Mouse (Mus musculus): Measurements from ENCODE around the gene Ank3.

The Ank3 gene

DNA sequence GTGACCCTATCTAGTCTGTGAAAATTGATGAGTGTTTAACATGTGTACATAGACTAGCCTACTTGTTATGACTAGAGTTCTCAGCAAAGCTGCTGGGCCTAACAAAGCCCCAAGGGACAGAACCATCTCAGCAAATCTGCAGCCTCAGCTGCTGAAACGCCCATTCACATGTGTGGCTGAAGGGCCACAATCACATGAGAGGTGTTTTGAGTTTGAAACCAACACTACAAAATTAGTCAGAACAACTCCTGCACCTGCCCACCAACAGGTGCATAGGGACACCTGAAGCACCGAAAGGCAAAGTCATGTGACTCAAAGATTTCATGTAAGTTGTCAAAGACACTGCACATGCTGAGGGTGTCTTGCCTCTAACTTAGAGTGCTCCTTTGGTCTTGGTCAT is 656.7 kb downstream of the Ank3 start:
- no peak for DNase-seq (ENCODE audit: low spot score in 2 of 2)

- DNase-seq (ENCODE audit: low spot score in 2 of 2): no peak
These were observed 658.5 kb downstream of the Ank3 start for GRCm38 (mm10) chr10:70057064-70057463.

- no peak for DNase-seq (ENCODE audit: low spot score in 2 of 2)
These were observed 661.6 kb downstream of the Ank3 start for GRCm38 (mm10) chr10:70060021-70060688.

DNA sequence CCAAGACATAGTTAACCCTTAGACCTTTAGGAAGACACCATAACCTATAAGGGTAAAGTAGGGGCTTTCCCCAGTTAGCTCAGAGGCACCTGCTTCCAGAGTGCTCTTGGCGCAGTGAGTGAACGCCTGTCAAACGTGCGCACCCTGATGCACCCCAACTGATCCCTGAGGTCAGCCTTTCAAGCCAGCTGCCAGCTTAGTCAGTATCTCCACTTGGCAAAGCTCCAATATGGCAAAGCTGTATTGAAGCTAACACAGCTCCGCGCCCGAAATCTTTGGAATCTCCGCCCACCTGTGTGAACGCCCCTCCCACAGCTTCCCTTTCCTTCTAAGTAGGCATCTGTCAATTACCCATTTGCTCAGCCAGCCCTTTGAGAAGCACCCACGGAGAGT is 662.1 kb downstream of the Ank3 start:
- no peak for DNase-seq (ENCODE audit: low spot score in 2 of 2)

GRCm38 (mm10) chr10:70063881-70064555 is 665.4 kb downstream of the Ank3 start:
- no peak for DNase-seq (ENCODE audit: low spot score in 2 of 2)

DNA sequence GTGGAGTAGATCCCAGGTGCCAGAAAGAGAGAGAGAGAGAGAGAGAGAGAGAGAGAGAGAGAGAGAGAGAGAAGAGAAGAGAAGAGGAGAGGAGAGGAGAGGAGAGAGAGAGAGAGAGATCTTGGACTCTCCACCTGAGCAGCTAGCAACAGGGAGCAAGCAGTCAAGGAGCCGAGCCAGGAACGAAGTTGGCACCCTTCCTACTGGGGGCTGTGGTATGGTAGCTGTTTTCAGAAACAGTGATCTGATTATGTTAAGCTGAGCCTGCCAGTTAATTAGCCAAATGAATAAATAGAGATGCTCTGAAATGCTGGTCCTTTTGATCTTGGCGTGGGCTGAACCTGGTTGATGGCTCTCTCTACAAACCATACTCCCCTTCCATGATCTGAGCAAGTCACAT is 666.6 kb downstream of the Ank3 start:
- DNase-seq (ENCODE audit: low spot score in 2 of 2): no peak

DNA sequence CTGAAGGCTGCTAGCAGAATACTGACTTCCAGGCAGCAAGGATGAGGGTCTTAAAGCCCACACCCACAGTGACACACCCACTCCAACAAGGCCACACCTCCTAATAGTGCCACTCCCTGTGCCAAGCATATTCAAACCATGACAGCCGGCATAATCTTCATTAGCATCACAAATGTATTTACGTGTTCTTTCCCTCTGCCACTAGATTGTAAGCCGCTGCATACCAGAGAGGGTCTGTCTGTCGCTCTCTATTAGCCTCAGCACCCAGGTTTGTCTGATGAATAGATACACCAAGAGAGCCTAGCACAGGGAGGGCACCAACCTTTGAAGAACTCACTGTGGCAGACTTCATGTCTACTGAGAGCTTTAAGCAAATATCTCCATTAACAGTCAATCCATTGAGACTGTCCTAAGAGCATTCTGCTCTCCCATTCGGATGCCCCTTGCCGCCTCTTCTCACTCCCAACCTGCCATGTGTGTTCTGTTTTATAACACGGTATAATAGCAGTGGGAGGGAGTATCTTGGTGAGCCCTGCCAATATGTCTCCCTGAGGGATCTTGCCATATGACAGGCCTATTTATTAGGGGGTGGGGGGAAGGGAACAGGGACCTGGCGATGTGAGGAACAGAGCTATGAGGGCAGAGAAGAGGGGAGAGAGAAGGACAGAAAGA is 668.1 kb downstream of the Ank3 start:
- DNase-seq (ENCODE audit: low spot score in 2 of 2): no peak

GRCm38 (mm10) chr10:70067169-70068115 is 668.9 kb downstream of the Ank3 start:
- DNase-seq (ENCODE audit: low spot score in 2 of 2): no peak

GRCm38 (mm10) chr10:70069321-70069720 is 670.7 kb downstream of the Ank3 start:
- DNase-seq (ENCODE audit: low spot score in 2 of 2): no peak

- no peak for DNase-seq (ENCODE audit: low spot score in 2 of 2)
These were observed 672.8 kb downstream of the Ank3 start for GRCm38 (mm10) chr10:70071334-70071733.
